Comparison of ENCODE assay signal across 18 mouse cellular contexts in the genomic region with DNA sequence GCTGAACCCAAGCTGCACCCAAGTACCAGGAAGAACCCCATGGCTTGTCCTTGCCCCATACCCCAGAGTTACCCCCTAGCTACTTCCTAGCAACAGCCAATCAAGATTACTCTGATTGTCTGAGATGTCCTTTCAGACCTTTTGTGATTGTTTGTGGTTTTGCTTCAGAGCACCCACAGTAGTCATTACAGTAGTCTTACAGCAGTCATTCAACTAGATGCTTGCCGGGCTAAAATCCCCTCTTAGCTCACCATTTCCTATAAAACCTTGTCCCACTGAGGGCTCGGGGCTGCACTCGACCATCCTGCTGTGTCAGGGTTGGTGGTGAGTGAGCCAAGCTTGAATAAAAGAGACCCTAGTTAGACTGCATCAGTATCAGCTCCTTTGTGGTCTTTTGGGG.
"Had no signal": no experiment of that assay in that cellular context is flagged by ENCODE, and none has a peak within 500 bp of the region (broad histone marks: within the 10 kb centered on the region; RNA-seq: fewer than 3 reads in every experiment).

No protein-coding gene starts in this region.

- H3K27ac ChIP-seq: limb, embryonic 12.5 days; limb, embryonic 15.5 days; liver, embryonic 14.5 days; lung, embryonic 15.5 days had no signal

- H3K9ac ChIP-seq: limb, embryonic 12.5 days; limb, embryonic 15.5 days; liver, embryonic 14.5 days; lung, embryonic 15.5 days had no signal

- H3K4me3 ChIP-seq: limb, embryonic 12.5 days; limb, embryonic 15.5 days; lung, embryonic 15.5 days had no signal

- H3K4me2 ChIP-seq: limb, embryonic 12.5 days; limb, embryonic 15.5 days; lung, embryonic 15.5 days; midbrain, embryonic 11.5 days had no signal

- H3K4me1 ChIP-seq: limb, embryonic 12.5 days; limb, embryonic 15.5 days; lung, embryonic 15.5 days had no signal

- H3K27me3 ChIP-seq: limb, embryonic 12.5 days; limb, embryonic 15.5 days; lung, embryonic 15.5 days had no signal

- H3K9me3 ChIP-seq: limb, embryonic 12.5 days; limb, embryonic 15.5 days; lung, embryonic 15.5 days had no signal

- DNase-seq: kidney, adult 11 months; kidney, adult 8-10 months; kidney, postnatal 14 days; kidney, postnatal 4 days; left cerebral cortex, postnatal 4 days; lung, adult 18-20 months; lung, postnatal 10 days; lung, postnatal 4 days; midbrain, embryonic 14.5 days; right cerebral cortex, postnatal 4 days; spleen, adult 18-20 months; thymus, adult 18-20 months; thymus, postnatal 36 days had no signal
